Mouse (Mus musculus) G1E-ER4 (cell line): ENCODE measurements around the gene Ccdc116. TPM values are rescaled to one million over a fixed set of nuclear protein-coding genes. Genes with fewer than 3 reads are reported as not detected.

Experiments used
- GATA1 ChIP-seq: IDR thresholded peaks from one replicate; pipeline ENCODE4 v1.8.0; 2012; ENCODE audit warnings: low read length, inconsistent platforms
- polyA plus RNA-seq: library from polyadenylated mRNA; stranded (reverse); fragments of >175 nt; gene quantifications from 2 replicates; pipeline ENCODE4 v1.2.3, GENCODE M21; 2012

Gene Ccdc116
- polyA plus RNA-seq, result 5.3 and 5.5 TPM in 2 replicates

DNA sequence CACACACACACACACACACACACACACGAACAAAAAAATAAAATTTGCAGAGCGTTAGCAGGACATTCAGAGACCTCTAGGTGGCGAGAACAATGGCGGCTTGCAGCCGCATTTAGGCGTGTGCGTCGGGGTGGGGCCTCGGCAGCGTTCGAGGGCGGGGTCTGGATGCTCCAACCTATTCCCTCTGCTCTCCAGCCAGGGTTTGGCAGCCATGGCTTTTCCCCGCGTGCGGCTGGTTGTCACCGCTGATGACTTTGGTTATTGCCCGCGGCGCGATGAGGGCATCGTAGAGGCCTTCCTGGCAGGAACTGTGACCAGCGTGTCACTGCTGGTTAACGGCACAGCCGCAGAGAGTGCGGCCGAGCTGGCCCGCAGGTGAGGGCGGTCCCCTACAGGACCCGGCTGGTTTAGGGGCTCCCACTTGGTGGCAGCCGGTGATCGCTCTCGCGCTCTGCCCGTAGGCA is at the start of gene Ccdc116:
TSS of gene Ccdc116 (minus strand) at position 458 of the 464 bp plus-strand sequence.
- no peak for TF ChIP-seq GATA1

DNA sequence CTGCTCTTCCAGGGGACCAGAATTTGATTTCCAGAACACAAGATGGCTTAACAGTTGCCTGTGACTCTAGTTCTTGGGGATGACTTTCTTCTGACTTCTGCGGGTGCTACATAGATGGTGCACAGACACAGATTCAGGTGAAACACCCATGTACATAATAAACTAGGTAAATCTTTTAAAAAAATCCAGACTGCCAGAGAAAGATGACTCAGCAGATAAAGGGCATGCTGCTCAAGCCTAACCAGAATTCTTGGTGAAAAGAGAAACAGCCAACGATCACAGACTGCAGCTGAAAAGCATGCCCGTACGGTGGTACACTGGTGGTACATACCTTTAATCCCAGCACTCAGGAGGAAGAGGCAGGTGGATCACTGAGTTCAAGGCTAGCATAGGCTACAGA is 46.8 kb upstream of the Ccdc116 start:
- no peak for TF ChIP-seq GATA1

DNA sequence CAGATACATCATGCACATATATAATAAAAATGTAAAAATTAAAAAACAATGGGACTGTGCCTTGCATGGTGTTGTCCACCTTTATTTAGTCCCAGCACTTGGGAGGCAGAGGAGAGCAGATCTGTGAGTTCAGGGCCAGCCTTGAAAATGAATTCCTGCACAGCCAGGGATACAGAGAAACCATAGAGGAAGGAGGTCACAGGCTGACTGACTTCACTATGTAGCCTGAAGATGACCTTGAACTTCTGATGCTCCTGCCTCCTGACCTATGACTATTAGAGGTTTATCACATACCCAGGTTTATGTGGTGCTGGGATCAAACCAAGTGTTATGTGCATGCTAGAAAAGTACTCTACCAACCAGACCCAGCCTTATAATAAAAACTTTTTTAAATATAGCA is 38.4 kb upstream of the Ccdc116 start:
- no peak for TF ChIP-seq GATA1

- no peak for TF ChIP-seq GATA1
These were observed 36.0 kb upstream of the Ccdc116 start for GRCm38 (mm10) chr16:17183003-17183402.

DNA sequence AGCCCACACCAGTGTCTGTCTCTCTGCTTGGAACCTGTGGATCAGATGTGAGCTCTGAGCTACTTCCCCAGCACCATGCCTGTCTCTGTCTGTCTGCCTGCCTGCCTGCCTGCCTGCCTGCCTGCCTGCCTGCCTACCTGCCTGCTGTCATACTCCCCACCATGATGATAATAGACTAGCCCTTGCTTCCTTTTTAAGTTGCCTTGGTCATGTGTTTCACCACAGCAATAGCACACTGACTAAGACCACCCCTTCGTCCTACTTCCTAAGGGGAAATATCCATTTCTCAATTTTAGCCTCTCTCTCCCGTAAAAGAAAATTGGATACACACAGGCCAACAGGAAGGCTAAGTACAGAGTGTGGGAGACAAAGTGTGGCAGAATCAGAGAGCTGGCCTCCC is 35.1 kb upstream of the Ccdc116 start:
- no peak for TF ChIP-seq GATA1

- TF ChIP-seq GATA1, result no peak
These were observed 34.4 kb upstream of the Ccdc116 start for GRCm38 (mm10) chr16:17181382-17181781.

DNA sequence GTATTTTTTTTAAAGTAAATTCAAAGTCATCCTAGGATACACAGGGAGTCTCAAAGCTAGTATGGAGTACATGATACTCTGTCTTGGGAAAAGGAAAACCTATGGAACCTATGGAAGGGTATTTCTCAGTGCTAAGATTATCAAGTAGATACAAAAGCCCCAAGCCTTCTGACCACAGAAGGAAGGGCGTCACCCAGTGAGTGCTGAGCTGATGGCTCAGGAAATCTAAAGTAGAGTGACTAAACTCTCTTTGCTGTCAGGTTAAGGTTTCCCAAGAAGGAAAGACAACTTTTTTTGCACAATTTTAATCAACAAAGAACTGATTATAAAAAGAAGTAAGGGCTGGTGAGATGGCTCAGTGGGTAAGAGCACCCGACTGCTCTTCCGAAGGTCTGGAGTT is 32.7 kb upstream of the Ccdc116 start:
- no peak for TF ChIP-seq GATA1

- no peak for TF ChIP-seq GATA1
These were observed 30.7 kb upstream of the Ccdc116 start for GRCm38 (mm10) chr16:17177623-17178170.

- TF ChIP-seq GATA1, result no peak
These were observed 28.7 kb upstream of the Ccdc116 start for GRCm38 (mm10) chr16:17175765-17176164.

- TF ChIP-seq GATA1, result no peak
These were observed 21.0 kb upstream of the Ccdc116 start for GRCm38 (mm10) chr16:17168049-17168448.

GRCm38 (mm10) chr16:17167179-17167578 is 20.1 kb upstream of the Ccdc116 start:
- no peak for TF ChIP-seq GATA1

GRCm38 (mm10) chr16:17154346-17154745 is 7.3 kb upstream of the Ccdc116 start:
- TF ChIP-seq GATA1, result no peak

- no peak for TF ChIP-seq GATA1
These were observed 4.8 kb upstream of the Ccdc116 start for GRCm38 (mm10) chr16:17151874-17152273.

- TF ChIP-seq GATA1, result no peak
These were observed 3.7 kb upstream of the Ccdc116 start for GRCm38 (mm10) chr16:17150520-17151258.

- TF ChIP-seq GATA1, result no peak
These were observed 1.1 kb upstream of the Ccdc116 start for GRCm38 (mm10) chr16:17148084-17148483.

- no peak for TF ChIP-seq GATA1
These were observed 431 bp upstream of the Ccdc116 start for GRCm38 (mm10) chr16:17147391-17147929.

GRCm38 (mm10) chr16:17144339-17144738 is 2.7 kb downstream of the Ccdc116 start, which contains the start of gene Ydjc:
Gene Ydjc, plus strand, starts transcription at chr16:17144621.
- TF ChIP-seq GATA1, result no peak
